21 mouse cellular contexts compared by ENCODE assay signal in genomic region chr4:41295507-41295906, GRCm38 (mm10). TPM values are rescaled to one million over a fixed set of nuclear protein-coding genes. Genes with fewer than 3 reads are reported as not detected.
DNase-seq lines count a peak whose midpoint lies in the region; ATAC-seq and TF ChIP-seq lines count a peak whose summit lies in the region.
"Had no signal": no experiment of that assay in that cellular context is flagged by ENCODE, and none has a peak within 500 bp of the region (broad histone marks: within the 10 kb centered on the region; RNA-seq: fewer than 3 reads in every experiment).

No protein-coding gene starts in this region.

- WGBS in forebrain, embryonic 13.5 days = 91% methylated on average over 11 of the region's 11 CpGs

- dilution Hi-C loops in CH12.LX (cut with MboI; ENCODE audit: extremely low pct_ligation_motif_present, extremely low pct_unique_long_range_greater_than_20kb, low sequenced_read_pairs) = no loop called here

- H3K79me2 ChIP-seq in CH12.LX (replicated peaks; ENCODE audit: control insufficient read depth, extremely low read depth, insufficient read depth, poor library complexity, severe bottlenecking) = no peaks in the 10 kb centered on the region

- no peak for TF ChIP-seq CTCF in CH12.LX (conservative IDR thresholded peaks at IDR 0.05 in 1 of 2, IDR thresholded peaks at IDR 0.05 in 1 of 2; ENCODE audit: low read depth in 2 of 2, low read length in 2 of 2)

- no peaks in the 10 kb centered on the region for H3K27me3 ChIP-seq in CH12.LX (replicated peaks)
- H3K27me3 ChIP-seq in forebrain, embryonic 13.5 days = no peaks in the 10 kb centered on the region
- H3K27me3 ChIP-seq: embryonic facial prominence, embryonic 12.5 days; heart, embryonic 12.5 days; intestine, embryonic 15.5 days had no signal

- no peak overlapping the region for H3K27ac ChIP-seq in CH12.LX (ENCODE audit: insufficient read depth, low read depth)
- no peak overlapping the region for H3K27ac ChIP-seq in forebrain, embryonic 13.5 days
- H3K27ac ChIP-seq: embryonic facial prominence, embryonic 12.5 days; hindbrain, embryonic 10.5 days; hindbrain, embryonic 14.5 days; intestine, embryonic 15.5 days had no signal

- TF ChIP-seq EP300 in CH12.LX (IDR thresholded peaks at IDR 0.05; ENCODE audit: low read length) = no peak

- peaks cover 10 to 32% of the 10 kb centered on the region in 2 experiments for H3K4me1 ChIP-seq in CH12.LX (ENCODE audit: control insufficient read depth in 1 of 2, insufficient read depth in 2 of 2)
- peaks cover 25% of the 10 kb centered on the region for H3K4me1 ChIP-seq in forebrain, embryonic 13.5 days
- H3K4me1 ChIP-seq: embryonic facial prominence, embryonic 12.5 days; heart, embryonic 12.5 days; hindbrain, embryonic 10.5 days; intestine, embryonic 15.5 days had no signal

- DNase-seq in 3134 (ENCODE audit: extremely low read depth, insufficient read length, low spot score) (peak; percentile 35), CH12.LX (ENCODE audit: extremely low read depth) (peak; percentile 36), R1 (ENCODE audit: low read depth, low spot score) (peak; percentile 62)
- no peak for DNase-seq in kidney, postnatal 10 days
- no peak for DNase-seq in urinary bladder, adult 18-20 months (ENCODE audit: low spot score in 2 of 2)
- DNase-seq: adrenal gland, postnatal 25 days; B cell, adult 2 months; cerebellum, adult 11 months; cerebellum, adult 8-10 months; cerebellum, postnatal 14 days; gastrocnemius, postnatal 14 days had no signal

- no peak overlapping the region for H3K4me3 ChIP-seq in CH12.LX (replicated peaks in 1 of 3; ENCODE audit: low read depth in 2 of 3, low read length in 2 of 3, poor library complexity in 1 of 3)
- no peak overlapping the region for H3K4me3 ChIP-seq in forebrain, embryonic 13.5 days
- H3K4me3 ChIP-seq: embryonic facial prominence, embryonic 12.5 days; heart, embryonic 12.5 days; hindbrain, embryonic 10.5 days; intestine, embryonic 15.5 days had no signal

- ATAC-seq in megakaryocyte, adult 5-6 weeks (ENCODE audit: poor library complexity, severe bottlenecking) = peak; percentile 25; the same call in 1 of the 2 replicates
- ATAC-seq in forebrain, embryonic 13.5 days = no peak
- ATAC-seq: activated CD4-positive, CD25-positive, alpha-beta regulatory T cell, adult 4 months; CD4-positive, CD25-positive, alpha-beta regulatory T cell, adult 4 months; forebrain, embryonic 16.5 days; intestine, embryonic 15.5 days had no signal

- no peak overlapping the region for H3K9ac ChIP-seq in CH12.LX (ENCODE audit: insufficient read depth, low read depth)
- no peak overlapping the region for H3K9ac ChIP-seq in forebrain, embryonic 13.5 days
- H3K9ac ChIP-seq: embryonic facial prominence, embryonic 12.5 days; heart, embryonic 12.5 days; hindbrain, embryonic 14.5 days; intestine, embryonic 15.5 days had no signal

- H3K9me3 ChIP-seq in CH12.LX (replicated peaks; ENCODE audit: low read length) = no peaks in the 10 kb centered on the region
- no peaks in the 10 kb centered on the region for H3K9me3 ChIP-seq in forebrain, embryonic 13.5 days (replicated peaks)
- H3K9me3 ChIP-seq: embryonic facial prominence, embryonic 12.5 days; heart, embryonic 12.5 days; hindbrain, embryonic 10.5 days; intestine, embryonic 15.5 days had no signal

- in situ Hi-C loops in CH12.LX (cut with MboI; ENCODE audit: low pct_ligation_motif_present, low pct_unique_long_range_greater_than_20kb, low sequenced_read_pairs) = no loop called here

- peaks cover 78 to 94% of the 10 kb centered on the region in 2 experiments for H3K36me3 ChIP-seq in CH12.LX (replicated peaks in 1 of 2; ENCODE audit: control insufficient read depth in 1 of 2, insufficient read depth in 1 of 2, low read length in 1 of 2)
- H3K36me3 ChIP-seq in forebrain, embryonic 13.5 days (ENCODE audit: poor library complexity, severe bottlenecking) = peaks cover 95% of the 10 kb centered on the region

- no peak for TF ChIP-seq POLR2A in CH12.LX (IDR thresholded peaks at IDR 0.05; ENCODE audit: low read depth, low read length)

- no peak overlapping the region for H3K4me2 ChIP-seq in CH12.LX (ENCODE audit: insufficient read depth, low read depth, poor library complexity, severe bottlenecking)
- no peak overlapping the region for H3K4me2 ChIP-seq in forebrain, embryonic 13.5 days
- H3K4me2 ChIP-seq: embryonic facial prominence, embryonic 12.5 days; heart, embryonic 12.5 days; hindbrain, embryonic 14.5 days; intestine, embryonic 15.5 days had no signal

- TF ChIP-seq RAD21 in CH12.LX (IDR thresholded peaks at IDR 0.05; ENCODE audit: low read depth, low read length) = no peak

TF ChIP-seq in CH12.LX, 34 proteins besides CTCF, POLR2A, EP300 and RAD21:
- TF ChIP-seq NRF1 (IDR thresholded peaks at IDR 0.05; ENCODE audit: low read depth, low read length) (no peak), BHLHE40 (IDR thresholded peaks at IDR 0.05; ENCODE audit: low read depth, low read length) (0 out of 2 replicates have a peak, but pooled peaks have one; percentile 19), ELF1 (IDR thresholded peaks at IDR 0.05; ENCODE audit: low read depth, low read length) (no peak), MAFK (IDR thresholded peaks at IDR 0.05; ENCODE audit: insufficient replicate concordance, low read length) (no peak), RCOR1 (conservative IDR thresholded peaks at IDR 0.05; ENCODE audit: low read depth, low read length) (no peak), E2F4 (IDR thresholded peaks at IDR 0.05; ENCODE audit: insufficient replicate concordance, low read depth, low read length) (no peak), ZC3H11A (IDR thresholded peaks at IDR 0.05; ENCODE audit: low read depth, low read length) (no peak), PAX5 (IDR thresholded peaks at IDR 0.05; ENCODE audit: low read length) (no peak), JUND (conservative IDR thresholded peaks at IDR 0.05; ENCODE audit: low read depth, low read length) (peak; percentile 63), MEF2A (IDR thresholded peaks at IDR 0.05; ENCODE audit: borderline replicate concordance, low read depth, low read length) (no peak), USF1 (IDR thresholded peaks at IDR 0.05; ENCODE audit: low read depth, low read length) (no peak), ZKSCAN1 (IDR thresholded peaks at IDR 0.05; ENCODE audit: borderline replicate concordance, low read depth, low read length) (no peak)

RNA-seq across cellular contexts. Expression of gene Dcaf12, which starts 19.2 kb away (rescaled TPM):
- total RNA-seq in CH12.LX (2012; rRNA removed) (24.3 and 31.3 TPM in 2 replicates), CH12.LX (2014; rRNA removed) (30.8 and 33.7 TPM in 2 replicates)
- 36.7 and 42.0 TPM in 2 replicates for polyA plus RNA-seq in CH12.LX (2012; ENCODE audit: insufficient read length, low read depth)
- 50.4 and 52.9 TPM in 2 replicates for total RNA-seq in megakaryocyte, adult 5-6 weeks (2015)
- 46.9 and 51.0 TPM in 2 replicates for total RNA-seq in megakaryocyte, adult 5-6 weeks (2017)
- polyA plus RNA-seq in forebrain, embryonic 13.5 days (2015; fragmentation: Nextera tagmentation; extraction: Ambion mirVana) = 75.1 and 79.3 TPM in 2 replicates

RNA-seq across cellular contexts. Expression of gene Ubap2, which starts 20.6 kb away (rescaled TPM):
- total RNA-seq in CH12.LX (2012; rRNA removed) = 17.2 and 17.4 TPM in 2 replicates
- 5.4 and 5.7 TPM in 2 replicates for total RNA-seq in CH12.LX (2014; rRNA removed)
- polyA plus RNA-seq in CH12.LX (2012; ENCODE audit: insufficient read length, low read depth) = 115 and 135 TPM in 2 replicates
- 26.1 and 35.6 TPM in 2 replicates for total RNA-seq in megakaryocyte, adult 5-6 weeks (2015)
- total RNA-seq in megakaryocyte, adult 5-6 weeks (2017) = 11.3 and 12.3 TPM in 2 replicates
- polyA plus RNA-seq in forebrain, embryonic 13.5 days (2015; fragmentation: Nextera tagmentation; extraction: Ambion mirVana) = 56.6 and 59.0 TPM in 2 replicates

RNA-seq across cellular contexts. Expression of gene Ubap1, which starts 53.3 kb away (rescaled TPM):
- total RNA-seq in CH12.LX (2012; rRNA removed) = 11.5 and 17.0 TPM in 2 replicates
- 14.0 and 17.5 TPM in 2 replicates for total RNA-seq in CH12.LX (2014; rRNA removed)
- polyA plus RNA-seq in CH12.LX (2012; ENCODE audit: insufficient read length, low read depth) = 22.3 and 28.0 TPM in 2 replicates
- 49.9 and 51.2 TPM in 2 replicates for total RNA-seq in megakaryocyte, adult 5-6 weeks (2015)
- total RNA-seq in megakaryocyte, adult 5-6 weeks (2017) = 43.6 and 47.6 TPM in 2 replicates
- polyA plus RNA-seq in forebrain, embryonic 13.5 days (2015; fragmentation: Nextera tagmentation; extraction: Ambion mirVana) = 67.2 and 69.1 TPM in 2 replicates

Comparison
In these comparisons a context has a peak if more than half of its experiments do, and no peak if none do; other contexts are left out.
1. DNase-seq: peak in 3134 (single experiment), CH12.LX (single experiment) and R1 (single experiment); none in kidney, postnatal 10 days (single experiment) and urinary bladder, adult 18-20 months (0 of 2).